Mouse (Mus musculus) cerebellum, adult 2 months (tissue): Measurements from ENCODE around the gene Slc25a23.

Source experiments
- CTCF ChIP-seq: fragments of 200-500 bp; IDR thresholded peaks from 2 replicates; pipeline ENCODE4 v1.5.1; 2011; ENCODE audit warnings: low read depth, mild to moderate bottlenecking, control low read depth, low read length, moderate library complexity, borderline replicate concordance; ENCODE audit not compliant: insufficient read depth
- POLR2A ChIP-seq: fragments of 200-500 bp; IDR thresholded peaks from 2 replicates; pipeline ENCODE4 v1.6.1; 2011; ENCODE audit warnings: low read length, control low read depth, borderline replicate concordance; ENCODE audit not compliant: insufficient read depth

DNA sequence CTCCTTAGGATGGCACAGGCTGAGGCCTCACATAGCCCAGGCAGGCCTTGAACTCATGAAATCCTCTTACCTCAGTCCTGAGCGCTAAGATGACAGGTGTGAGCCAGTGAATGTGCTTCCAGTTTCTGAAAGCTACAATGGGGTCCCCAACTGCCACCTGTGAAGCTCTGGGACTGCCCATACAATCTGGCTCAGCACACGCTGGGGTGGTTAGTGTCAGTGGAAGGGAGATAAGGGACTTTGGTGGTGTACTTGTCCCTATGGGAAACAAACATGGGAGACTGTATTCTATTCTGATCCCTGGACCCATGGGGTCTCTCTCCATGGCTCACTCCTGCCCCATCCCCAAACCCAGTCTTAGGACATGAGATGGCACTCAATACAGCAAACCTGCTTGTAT is 40.0 kb downstream of the Slc25a23 start:
- TF ChIP-seq POLR2A = no peak
- TF ChIP-seq CTCF = no peak
